Mouse (Mus musculus): ENCODE results near the gene Olfr599. TPM values are rescaled to one million over a fixed set of nuclear protein-coding genes. Genes with fewer than 3 reads are reported as not detected.
"Not testable (repeated sequence)": the region's sequence is repeated elsewhere in the genome, so short reads cannot be mapped to it uniquely, and the experiment has no call there.

The Olfr599 gene
- not detected for polyA plus RNA-seq (2012; fragmentation: generic; extraction: Trizol)
- long read RNA-seq, experiment 1: 0 reads
- long read RNA-seq, experiment 2: 0 reads

DNA sequence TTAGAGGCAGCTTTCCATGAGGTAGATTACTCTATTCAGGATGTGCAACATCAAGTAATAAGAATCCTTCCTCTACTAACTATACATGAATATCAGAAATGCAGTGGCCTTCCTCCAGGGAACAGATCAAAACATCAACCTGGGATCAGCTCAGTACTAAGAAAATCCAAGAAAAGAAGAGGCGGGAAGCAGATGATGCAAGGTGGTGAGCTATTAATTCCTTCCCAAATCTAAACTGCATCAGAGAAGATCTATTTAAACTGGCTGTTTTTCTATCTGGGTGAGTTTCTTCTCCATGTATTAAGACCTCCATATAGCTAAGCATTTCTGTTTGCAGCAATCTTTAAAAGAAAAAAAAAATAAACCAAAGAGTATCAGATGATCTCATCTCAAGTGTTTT lies at the start of gene Olfr599:
Gene Olfr599, plus strand, starts transcription at position 301 of the 400 bp plus-strand sequence.
- Histone ChIP-seq H3K27me3 (ENCODE audit: control insufficient read depth, insufficient read depth, insufficient read length) (no peaks in the 10 kb centered on the region), H3K4me3 (ENCODE audit: insufficient read depth, poor library complexity, severe bottlenecking) (no peak within 1 kb of the TSS), H3K36me3 (ENCODE audit: control insufficient read depth, insufficient read depth) (no peaks in the 10 kb centered on the region), H3ac (ENCODE audit: control insufficient read depth, insufficient read length, low read depth) (no peak within 1 kb of the TSS), H3K79me2 (ENCODE audit: control insufficient read depth, insufficient read depth) (no peaks in the 10 kb centered on the region), H3K79me3 (ENCODE audit: low read depth) (no peaks in the 10 kb centered on the region)
- TF ChIP-seq CEBPB (IDR thresholded peaks at IDR 0.05; ENCODE audit: low read depth): no peak

DNA sequence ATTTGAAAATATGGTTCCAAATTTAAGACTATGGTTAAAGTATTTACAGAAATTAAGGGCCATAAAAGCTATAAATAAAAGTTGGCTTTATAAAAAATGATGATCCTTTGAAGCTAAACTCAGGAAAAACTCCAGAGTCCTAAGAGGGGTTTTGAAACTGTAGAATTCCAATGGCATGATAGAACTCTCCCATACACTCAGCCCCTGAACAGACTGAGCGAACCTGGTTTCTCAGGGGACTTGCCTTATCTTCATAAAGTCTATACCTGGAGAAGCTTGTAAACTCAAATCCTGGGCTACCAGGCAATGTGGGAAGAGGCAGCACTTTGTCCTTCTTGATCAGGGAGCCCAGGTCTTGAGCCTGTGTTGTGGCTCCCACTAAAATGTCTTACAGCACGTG lies 30.4 kb upstream of the Olfr599 start, which contains the start of gene Olfr596:
Gene Olfr596, plus strand, starts transcription at position 301 of the 400 bp plus-strand sequence.
- not testable (repeated sequence) for H3K27me3 ChIP-seq (ENCODE audit: control insufficient read depth, insufficient read depth, insufficient read length); H3K36me3 ChIP-seq (ENCODE audit: control insufficient read depth, insufficient read depth); H3ac ChIP-seq (ENCODE audit: control insufficient read depth, insufficient read length, low read depth); H3K4me3 ChIP-seq (ENCODE audit: insufficient read depth, poor library complexity, severe bottlenecking); H3K79me2 ChIP-seq (ENCODE audit: control insufficient read depth, insufficient read depth); H3K79me3 ChIP-seq (ENCODE audit: low read depth)

DNA sequence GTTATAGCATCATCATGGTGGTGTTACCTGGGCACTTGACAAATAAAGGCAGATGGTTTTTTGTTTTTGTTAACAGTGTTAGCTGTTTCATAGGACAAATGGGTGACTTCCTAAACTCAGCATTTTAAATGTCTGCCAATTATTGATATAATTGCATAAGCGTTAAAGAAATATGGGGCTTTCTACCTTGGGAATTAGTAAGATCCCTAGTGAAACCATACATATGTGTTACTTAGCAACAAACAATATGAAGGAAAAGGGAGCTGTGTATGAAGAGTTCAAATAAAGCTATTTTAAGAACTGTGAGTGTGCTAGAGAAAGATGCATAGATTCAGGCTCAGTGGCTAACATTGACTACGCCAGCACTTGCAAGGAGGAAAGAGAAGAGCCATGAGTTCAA lies 19.7 kb upstream of the Olfr599 start, which contains the start of gene Olfr597:
Gene Olfr597, plus strand, starts transcription at position 301 of the 400 bp plus-strand sequence.
- not testable (repeated sequence) for H3K79me2 ChIP-seq (ENCODE audit: control insufficient read depth, insufficient read depth); H3ac ChIP-seq (ENCODE audit: control insufficient read depth, insufficient read length, low read depth); H3K79me3 ChIP-seq (ENCODE audit: low read depth); H3K4me3 ChIP-seq (ENCODE audit: insufficient read depth, poor library complexity, severe bottlenecking); H3K36me3 ChIP-seq (ENCODE audit: control insufficient read depth, insufficient read depth); H3K27me3 ChIP-seq (ENCODE audit: control insufficient read depth, insufficient read depth, insufficient read length)

DNA sequence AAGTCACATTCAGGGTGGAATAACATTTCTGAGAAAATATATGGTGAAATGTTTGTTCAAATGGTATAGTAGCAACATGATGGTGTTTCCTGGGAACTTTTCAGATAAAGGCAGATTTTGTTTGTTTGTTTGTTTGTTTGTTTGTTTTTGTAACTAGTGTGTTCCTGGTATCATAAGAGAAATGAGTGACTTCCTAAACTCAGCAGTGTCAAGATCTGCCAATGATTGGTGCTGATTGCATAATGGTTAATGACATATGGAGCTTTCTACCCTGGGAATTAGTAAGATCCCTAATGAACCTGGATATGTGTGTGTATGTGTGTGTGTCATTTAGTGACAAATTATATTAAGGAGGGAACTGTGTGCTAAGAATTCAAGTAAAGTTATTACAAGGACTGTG lies 12.4 kb upstream of the Olfr599 start, which contains the start of gene Olfr598:
Gene Olfr598, plus strand, starts transcription at position 301 of the 400 bp plus-strand sequence.
- TF ChIP-seq MYOG (IDR thresholded peaks at IDR 0.05; ENCODE audit: control insufficient read depth, extremely low read depth, insufficient read length) (no peak), MAX (IDR thresholded peaks at IDR 0.05) (no peak), CTCF (IDR thresholded peaks at IDR 0.05; ENCODE audit: control insufficient read depth, insufficient read depth, insufficient read length) (no peak), MYOD1 (IDR thresholded peaks at IDR 0.05; ENCODE audit: control insufficient read depth, insufficient read length, low read depth) (no peak), CEBPB (IDR thresholded peaks at IDR 0.05; ENCODE audit: low read depth) (no peak), USF1 (IDR thresholded peaks at IDR 0.05; ENCODE audit: low read depth) (no peak), FOSL1 (IDR thresholded peaks at IDR 0.05; ENCODE audit: insufficient read depth, low read length, poor library complexity, severe bottlenecking) (no peak)
- no peaks in the 10 kb centered on the region for H3K79me3 ChIP-seq (ENCODE audit: low read depth)
- no peak within 1 kb of the TSS for H3ac ChIP-seq (ENCODE audit: control insufficient read depth, insufficient read length, low read depth)
- H3K36me3 ChIP-seq (ENCODE audit: control insufficient read depth, insufficient read depth): no peaks in the 10 kb centered on the region
- no peaks in the 10 kb centered on the region for H3K79me2 ChIP-seq (ENCODE audit: control insufficient read depth, insufficient read depth)
- no peaks in the 10 kb centered on the region for H3K27me3 ChIP-seq (ENCODE audit: control insufficient read depth, insufficient read depth, insufficient read length)
- H3K4me3 ChIP-seq (ENCODE audit: insufficient read depth, poor library complexity, severe bottlenecking): no peak within 1 kb of the TSS

DNA sequence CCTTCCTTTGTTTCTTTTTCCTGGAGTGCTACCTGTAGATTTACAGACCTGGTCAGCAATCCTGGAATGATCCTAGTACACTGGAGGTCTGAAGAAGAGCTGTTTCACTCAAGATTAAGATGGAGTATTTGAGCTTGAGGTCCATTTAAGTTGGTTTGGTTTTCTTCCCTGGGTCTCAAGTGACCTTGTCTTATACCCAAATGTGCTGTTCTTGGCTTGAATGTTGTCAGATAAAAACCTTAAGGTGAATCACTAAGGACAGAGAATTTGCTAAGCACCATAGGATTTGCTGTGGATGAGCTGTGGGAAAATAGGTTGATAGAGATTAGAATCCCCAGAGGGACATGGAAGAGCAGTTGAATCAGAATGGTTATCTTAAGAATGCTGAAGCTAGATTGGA lies 13.9 kb downstream of the Olfr599 start, which contains the start of gene Olfr600:
Gene Olfr600, minus strand, starts transcription at position 101 of the 400 bp plus-strand sequence.
- Histone ChIP-seq H3K4me3 (ENCODE audit: insufficient read depth, poor library complexity, severe bottlenecking) (no peak within 1 kb of the TSS), H3K79me3 (ENCODE audit: low read depth) (no peaks in the 10 kb centered on the region), H3K36me3 (ENCODE audit: control insufficient read depth, insufficient read depth) (no peaks in the 10 kb centered on the region), H3ac (ENCODE audit: control insufficient read depth, insufficient read length, low read depth) (no peak within 1 kb of the TSS), H3K27me3 (ENCODE audit: control insufficient read depth, insufficient read depth, insufficient read length) (no peaks in the 10 kb centered on the region), H3K79me2 (ENCODE audit: control insufficient read depth, insufficient read depth) (no peaks in the 10 kb centered on the region)
- TF ChIP-seq CTCF (IDR thresholded peaks at IDR 0.05; ENCODE audit: control insufficient read depth, insufficient read depth, insufficient read length): no peak
- TF ChIP-seq CEBPB (IDR thresholded peaks at IDR 0.05; ENCODE audit: low read depth): no peak
- no peak for TF ChIP-seq FOSL1 (IDR thresholded peaks at IDR 0.05; ENCODE audit: insufficient read depth, low read length, poor library complexity, severe bottlenecking)
- TF ChIP-seq USF1 (IDR thresholded peaks at IDR 0.05; ENCODE audit: low read depth): no peak
- no peak for TF ChIP-seq MYOG (IDR thresholded peaks at IDR 0.05; ENCODE audit: control insufficient read depth, extremely low read depth, insufficient read length)
- no peak for TF ChIP-seq MAX (IDR thresholded peaks at IDR 0.05)
- no peak for TF ChIP-seq MYOD1 (IDR thresholded peaks at IDR 0.05; ENCODE audit: control insufficient read depth, insufficient read length, low read depth)

DNA sequence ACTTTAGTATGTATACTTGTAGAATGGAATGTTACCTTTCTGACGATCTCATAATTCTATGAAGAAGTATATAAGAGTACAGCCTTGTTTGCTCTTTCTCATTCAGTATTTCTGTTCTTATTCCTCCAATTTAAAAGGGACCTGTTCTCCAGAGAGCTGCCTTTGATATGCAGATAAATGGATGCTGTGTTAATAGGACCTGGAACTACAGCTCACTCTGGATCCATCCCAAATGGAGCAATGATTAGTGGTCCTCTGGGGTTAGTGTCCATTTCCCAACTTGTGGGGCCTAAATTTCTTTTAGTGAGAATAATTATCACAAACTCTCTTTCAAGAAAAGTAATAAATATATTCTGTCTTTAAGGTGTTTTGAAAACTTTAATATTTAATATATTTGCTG lies 26.8 kb downstream of the Olfr599 start, which contains the start of gene Olfr601:
Gene Olfr601, minus strand, starts transcription at position 101 of the 400 bp plus-strand sequence.
- no peak within 1 kb of the TSS for H3K4me3 ChIP-seq (ENCODE audit: insufficient read depth, poor library complexity, severe bottlenecking)
- no peaks in the 10 kb centered on the region for H3K27me3 ChIP-seq (ENCODE audit: control insufficient read depth, insufficient read depth, insufficient read length)
- H3ac ChIP-seq (ENCODE audit: control insufficient read depth, insufficient read length, low read depth): no peak within 1 kb of the TSS
- H3K79me2 ChIP-seq (ENCODE audit: control insufficient read depth, insufficient read depth): no peaks in the 10 kb centered on the region
- H3K79me3 ChIP-seq (ENCODE audit: low read depth): no peaks in the 10 kb centered on the region
- no peaks in the 10 kb centered on the region for H3K36me3 ChIP-seq (ENCODE audit: control insufficient read depth, insufficient read depth)
- no peak for TF ChIP-seq CTCF (IDR thresholded peaks at IDR 0.05; ENCODE audit: control insufficient read depth, insufficient read depth, insufficient read length)
- TF ChIP-seq FOSL1 (IDR thresholded peaks at IDR 0.05; ENCODE audit: insufficient read depth, low read length, poor library complexity, severe bottlenecking): no peak
- TF ChIP-seq MAX (IDR thresholded peaks at IDR 0.05): no peak
- no peak for TF ChIP-seq MYOG (IDR thresholded peaks at IDR 0.05; ENCODE audit: control insufficient read depth, extremely low read depth, insufficient read length)
- no peak for TF ChIP-seq CEBPB (IDR thresholded peaks at IDR 0.05; ENCODE audit: low read depth)
